Mouse (Mus musculus): Measurements from ENCODE around the gene Fstl5. TPM values are rescaled to one million over a fixed set of nuclear protein-coding genes. Genes with fewer than 3 reads are reported as not detected.
A peak's percentile ranks its signal among the peaks of the same experiment; 100 is the strongest.

Gene Fstl5
- 13.2 and 17.1 TPM in 2 replicates for polyA plus RNA-seq (2014; fragmentation: Nextera tagmentation; extraction: Ambion mirVana)

DNA sequence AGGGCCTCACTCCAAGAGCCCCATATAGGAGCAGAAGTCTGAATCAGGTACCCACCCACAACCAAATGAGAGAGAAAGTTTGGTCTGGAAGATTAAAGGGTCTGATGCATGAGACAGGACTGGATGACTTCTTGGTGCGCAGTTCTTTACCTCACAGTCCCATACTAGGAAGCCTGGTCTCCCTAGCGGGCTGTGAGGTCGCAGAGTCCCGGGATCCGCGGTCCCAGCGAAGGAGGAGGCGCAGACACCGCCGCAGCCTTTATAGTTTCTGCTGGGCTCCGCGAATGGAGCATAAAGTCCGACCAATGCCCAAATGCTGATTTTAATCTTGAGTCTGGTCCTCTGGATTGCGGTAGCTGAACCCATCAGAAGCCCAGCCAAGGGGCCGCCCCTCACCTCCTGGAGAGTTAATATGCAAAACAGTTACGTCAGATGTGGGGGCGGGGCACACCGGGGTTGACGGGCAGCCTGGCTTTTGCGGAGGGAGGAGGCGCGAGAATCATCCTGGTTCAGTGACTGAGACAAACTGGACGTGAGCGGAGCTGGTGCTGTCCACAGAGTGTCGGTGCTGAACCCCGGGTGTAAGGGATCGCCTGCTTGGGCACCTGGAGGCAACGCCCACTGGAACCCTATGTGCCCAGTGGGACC is at the start of gene Fstl5:
TSS of gene Fstl5 (plus strand) at position 211 of the 648 bp plus-strand sequence.
- Histone ChIP-seq H3K9ac (ENCODE audit: low read depth, low read length) (0 out of 2 replicates have a peak within 1 kb of the TSS, but pooled peaks have one; percentile 41), H3K27me3 (replicated peaks; ENCODE audit: control insufficient read depth, insufficient read depth, low read length) (no peaks in the 10 kb centered on the region), H3K4me1 (ENCODE audit: control insufficient read depth, insufficient read depth, low read length) (no peaks in the 10 kb centered on the region; the same call in 1 of the 2 replicates), H3K9me3 (ENCODE audit: control insufficient read depth, low read length) (no peaks in the 10 kb centered on the region), H3K36me3 (ENCODE audit: control insufficient read depth, insufficient read depth, low read length) (no peaks in the 10 kb centered on the region), H3K4me2 (ENCODE audit: low read depth, low read length) (peak within 1 kb of the TSS; percentile 69), H3K27ac (replicated peaks; ENCODE audit: low read depth, low read length) (no peak within 1 kb of the TSS), H3K4me3 (ENCODE audit: low read depth, low read length) (peak within 1 kb of the TSS; percentile 31)
- peak; percentile 83 for ATAC-seq (ENCODE audit: low read depth)
- WGBS: under 1% methylated on average over 27 of the region's 28 CpGs
- DNase-seq (ENCODE audit: low spot score): peak; percentile 91

DNA sequence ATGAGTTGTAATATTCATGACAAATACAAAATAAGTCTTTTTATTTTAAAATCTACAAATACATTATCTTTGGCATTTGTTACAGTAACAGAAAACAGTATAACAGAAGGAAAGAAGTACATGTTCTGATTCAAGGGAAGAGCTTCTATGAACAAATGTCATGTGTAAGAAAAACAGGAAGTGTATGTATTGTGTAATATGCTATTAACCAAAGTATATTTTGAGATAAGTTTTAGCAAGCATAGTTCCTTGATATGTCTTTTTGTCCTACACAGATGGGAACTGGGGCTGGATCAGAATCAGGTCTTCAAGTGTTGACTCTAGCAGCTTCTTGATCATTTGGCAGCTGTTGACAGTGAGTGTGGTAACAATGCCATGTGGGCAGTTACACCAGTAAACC is 48.5 kb upstream of the Fstl5 start:
- H3K27me3 ChIP-seq (replicated peaks; ENCODE audit: control insufficient read depth, insufficient read depth, low read length): no peaks in the 10 kb centered on the region
- no peak overlapping the region for H3K4me3 ChIP-seq (ENCODE audit: low read depth, low read length)
- no peak overlapping the region for H3K4me2 ChIP-seq (ENCODE audit: low read depth, low read length)
- no peak for DNase-seq (ENCODE audit: low spot score)
- ATAC-seq (ENCODE audit: low read depth): no peak
- no peak overlapping the region for H3K27ac ChIP-seq (replicated peaks; ENCODE audit: low read depth, low read length)
- H3K9ac ChIP-seq (ENCODE audit: low read depth, low read length): no peak overlapping the region
- no peaks in the 10 kb centered on the region for H3K9me3 ChIP-seq (ENCODE audit: control insufficient read depth, low read length)
- H3K4me1 ChIP-seq (ENCODE audit: control insufficient read depth, insufficient read depth, low read length): no peaks in the 10 kb centered on the region
- no peaks in the 10 kb centered on the region for H3K36me3 ChIP-seq (ENCODE audit: control insufficient read depth, insufficient read depth, low read length)

DNA sequence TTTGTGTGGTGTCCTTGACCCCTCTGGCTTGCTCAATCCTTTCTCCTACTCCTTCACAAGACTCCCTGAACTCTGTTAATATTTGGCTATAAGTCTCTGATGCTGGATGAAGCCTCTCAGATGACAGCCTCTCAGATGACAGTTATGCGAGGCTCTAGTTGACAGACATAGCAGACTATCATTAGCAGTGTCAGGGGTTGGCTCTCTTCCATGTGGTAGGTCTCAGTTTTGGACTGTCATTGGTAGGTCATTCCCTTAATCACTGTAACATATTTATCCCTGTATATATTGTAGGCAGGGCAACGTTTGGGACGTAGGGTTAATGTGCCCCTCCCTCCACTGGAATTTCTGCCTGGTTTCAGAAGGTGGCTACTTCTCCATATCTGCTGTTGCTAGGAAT is 22.9 kb upstream of the Fstl5 start:
- 75% methylated on average over 3 of the region's 3 CpGs for WGBS
- Histone ChIP-seq H3K4me1 (ENCODE audit: control insufficient read depth, insufficient read depth, low read length) (no peaks in the 10 kb centered on the region), H3K9me3 (ENCODE audit: control insufficient read depth, low read length) (no peaks in the 10 kb centered on the region), H3K27me3 (replicated peaks; ENCODE audit: control insufficient read depth, insufficient read depth, low read length) (no peaks in the 10 kb centered on the region), H3K4me2 (ENCODE audit: low read depth, low read length) (no peak overlapping the region), H3K27ac (replicated peaks; ENCODE audit: low read depth, low read length) (no peak overlapping the region), H3K9ac (ENCODE audit: low read depth, low read length) (no peak overlapping the region), H3K4me3 (ENCODE audit: low read depth, low read length) (no peak overlapping the region), H3K36me3 (ENCODE audit: control insufficient read depth, insufficient read depth, low read length) (no peaks in the 10 kb centered on the region)
- no peak for ATAC-seq (ENCODE audit: low read depth)
- DNase-seq (ENCODE audit: low spot score): no peak

DNA sequence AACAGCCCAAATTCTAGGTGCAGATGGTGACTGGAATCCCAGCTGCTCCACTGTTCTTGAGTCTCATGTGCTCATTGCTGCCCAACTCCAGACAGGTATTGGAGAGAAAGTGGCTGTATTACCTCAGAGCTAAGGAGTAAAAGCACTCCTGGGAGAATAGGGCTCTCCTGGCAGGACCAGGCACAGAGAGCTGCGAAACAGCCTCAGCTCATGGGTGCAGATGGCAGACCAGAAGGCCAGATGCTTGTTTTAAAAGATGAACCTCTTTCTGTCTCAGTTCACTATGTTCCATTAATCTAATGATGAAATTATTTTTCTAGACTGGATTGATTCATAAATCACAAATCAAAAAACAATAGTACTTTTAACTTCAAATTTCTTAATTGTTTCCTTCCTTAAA is 12.1 kb upstream of the Fstl5 start:
- no peaks in the 10 kb centered on the region for H3K36me3 ChIP-seq (ENCODE audit: control insufficient read depth, insufficient read depth, low read length)
- ATAC-seq (ENCODE audit: low read depth): no peak
- no peaks in the 10 kb centered on the region for H3K27me3 ChIP-seq (replicated peaks; ENCODE audit: control insufficient read depth, insufficient read depth, low read length)
- no peak overlapping the region for H3K4me3 ChIP-seq (ENCODE audit: low read depth, low read length)
- WGBS: 71% methylated on average over 1 of the region's 1 CpGs
- H3K9ac ChIP-seq (ENCODE audit: low read depth, low read length): no peak overlapping the region
- no peak overlapping the region for H3K27ac ChIP-seq (replicated peaks; ENCODE audit: low read depth, low read length)
- H3K9me3 ChIP-seq (ENCODE audit: control insufficient read depth, low read length): no peaks in the 10 kb centered on the region
- no peak overlapping the region for H3K4me2 ChIP-seq (ENCODE audit: low read depth, low read length)
- no peaks in the 10 kb centered on the region for H3K4me1 ChIP-seq (ENCODE audit: control insufficient read depth, insufficient read depth, low read length)
- no peak for DNase-seq (ENCODE audit: low spot score)

DNA sequence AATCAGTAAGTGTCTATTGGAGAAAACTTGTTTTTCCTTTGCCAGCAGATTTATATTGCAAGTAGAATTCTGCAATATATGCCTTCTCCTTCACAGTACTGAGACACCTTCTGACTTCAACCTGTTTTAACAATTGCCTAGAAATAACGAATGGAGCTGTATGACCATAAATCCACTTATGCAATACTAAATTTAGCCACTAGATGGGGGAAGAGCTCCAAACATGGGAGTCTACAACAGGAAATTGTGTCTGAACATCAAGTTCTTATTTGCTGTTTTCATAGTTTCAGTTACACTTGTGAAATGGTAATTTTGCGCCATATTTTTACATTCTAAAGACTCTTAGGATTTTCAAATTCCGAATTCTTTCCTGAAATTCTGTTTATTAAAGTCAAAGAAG is 6.2 kb upstream of the Fstl5 start:
- DNase-seq (ENCODE audit: low spot score): peak; percentile 84
- Histone ChIP-seq H3K4me1 (ENCODE audit: control insufficient read depth, insufficient read depth, low read length) (no peaks in the 10 kb centered on the region), H3K9me3 (ENCODE audit: control insufficient read depth, low read length) (no peaks in the 10 kb centered on the region), H3K9ac (ENCODE audit: low read depth, low read length) (no peak overlapping the region), H3K27ac (replicated peaks; ENCODE audit: low read depth, low read length) (no peak overlapping the region), H3K4me3 (ENCODE audit: low read depth, low read length) (no peak overlapping the region), H3K36me3 (ENCODE audit: control insufficient read depth, insufficient read depth, low read length) (no peaks in the 10 kb centered on the region), H3K27me3 (replicated peaks; ENCODE audit: control insufficient read depth, insufficient read depth, low read length) (no peaks in the 10 kb centered on the region), H3K4me2 (ENCODE audit: low read depth, low read length) (no peak overlapping the region)
- 2% methylated on average over 3 of the region's 3 CpGs for WGBS
- no peak for ATAC-seq (ENCODE audit: low read depth)

DNA sequence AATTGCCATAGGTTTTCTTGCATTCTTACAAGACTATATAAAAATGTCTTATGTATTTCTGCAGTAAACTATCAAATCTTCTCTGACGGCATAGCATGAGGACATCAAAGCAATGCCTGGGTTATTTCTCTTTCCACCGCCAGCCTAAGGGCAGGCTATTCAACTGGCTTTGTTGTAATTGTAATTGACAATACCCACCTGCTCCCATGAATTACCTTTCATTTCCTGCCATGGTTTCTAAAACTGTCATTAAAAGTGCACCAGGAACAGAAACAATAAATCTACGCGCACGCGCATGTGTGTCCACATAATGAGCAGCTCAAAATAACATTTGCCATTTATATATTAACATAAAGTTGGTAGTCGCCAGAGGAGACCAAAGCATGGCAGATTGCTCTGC is 1.2 kb upstream of the Fstl5 start:
- 69% methylated on average over 7 of the region's 7 CpGs for WGBS
- Histone ChIP-seq H3K27ac (replicated peaks; ENCODE audit: low read depth, low read length) (no peak overlapping the region), H3K4me3 (ENCODE audit: low read depth, low read length) (no peak overlapping the region), H3K36me3 (ENCODE audit: control insufficient read depth, insufficient read depth, low read length) (no peaks in the 10 kb centered on the region), H3K4me2 (ENCODE audit: low read depth, low read length) (no peak overlapping the region), H3K4me1 (ENCODE audit: control insufficient read depth, insufficient read depth, low read length) (no peaks in the 10 kb centered on the region; the same call in 1 of the 2 replicates), H3K27me3 (replicated peaks; ENCODE audit: control insufficient read depth, insufficient read depth, low read length) (no peaks in the 10 kb centered on the region), H3K9ac (ENCODE audit: low read depth, low read length) (no peak overlapping the region), H3K9me3 (ENCODE audit: control insufficient read depth, low read length) (no peaks in the 10 kb centered on the region)
- DNase-seq (ENCODE audit: low spot score) (no peak), ATAC-seq (ENCODE audit: low read depth) (no peak)

DNA sequence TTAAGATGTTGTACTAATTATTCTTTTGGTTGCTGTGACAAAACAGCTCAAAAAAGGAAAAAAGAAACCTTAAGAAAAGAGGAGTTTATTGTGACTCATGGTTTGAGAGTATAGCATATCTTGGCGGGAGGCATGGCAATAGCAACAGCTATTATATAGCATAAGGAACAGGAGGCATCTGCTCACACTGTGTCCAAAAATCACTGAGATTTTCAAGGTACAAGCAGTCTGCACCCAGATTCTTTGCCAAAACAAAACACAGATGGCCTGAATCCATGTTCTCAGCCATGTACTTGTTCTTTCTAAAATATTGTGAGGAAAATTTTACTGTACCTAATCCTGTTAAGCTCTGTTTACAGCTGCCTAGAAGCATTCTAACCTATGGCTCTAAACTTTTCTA is 66.4 kb downstream of the Fstl5 start:
- no peaks in the 10 kb centered on the region for H3K36me3 ChIP-seq (ENCODE audit: control insufficient read depth, insufficient read depth, low read length)
- H3K9me3 ChIP-seq (ENCODE audit: control insufficient read depth, low read length): no peaks in the 10 kb centered on the region
- no peaks in the 10 kb centered on the region for H3K27me3 ChIP-seq (replicated peaks; ENCODE audit: control insufficient read depth, insufficient read depth, low read length)
- no peak overlapping the region for H3K4me3 ChIP-seq (ENCODE audit: low read depth, low read length)
- WGBS: 92% methylated on average over 1 of the region's 1 CpGs
- H3K4me2 ChIP-seq (ENCODE audit: low read depth, low read length): no peak overlapping the region
- no peak for ATAC-seq (ENCODE audit: low read depth)
- no peaks in the 10 kb centered on the region for H3K4me1 ChIP-seq (ENCODE audit: control insufficient read depth, insufficient read depth, low read length)
- H3K9ac ChIP-seq (ENCODE audit: low read depth, low read length): no peak overlapping the region
- DNase-seq (ENCODE audit: low spot score): no peak
- no peak overlapping the region for H3K27ac ChIP-seq (replicated peaks; ENCODE audit: low read depth, low read length)

DNA sequence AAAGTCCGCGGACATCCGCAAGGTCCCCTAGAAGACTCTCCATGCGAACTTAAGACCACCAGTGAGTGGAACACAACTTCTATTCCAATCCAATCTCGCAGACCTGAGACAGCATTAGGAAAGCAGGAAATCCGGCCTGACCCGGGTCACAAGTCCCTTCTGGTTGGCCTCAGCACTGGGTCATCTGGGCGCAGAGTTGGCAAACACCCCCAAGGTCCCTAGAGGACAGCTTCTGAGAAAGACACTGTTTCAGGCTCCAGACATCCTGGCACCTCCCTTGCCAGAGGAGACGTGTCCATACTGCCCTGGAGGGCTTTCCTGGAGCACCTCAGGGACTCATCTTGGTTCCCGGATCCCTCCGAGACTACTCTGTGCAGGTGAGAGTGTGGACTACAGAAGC is 73.8 kb downstream of the Fstl5 start:
- DNase-seq (ENCODE audit: low spot score) (no peak), ATAC-seq (ENCODE audit: low read depth) (no peak)
- Histone ChIP-seq H3K27me3 (replicated peaks; ENCODE audit: control insufficient read depth, insufficient read depth, low read length) (no peaks in the 10 kb centered on the region), H3K9ac (ENCODE audit: low read depth, low read length) (no peak overlapping the region), H3K4me1 (ENCODE audit: control insufficient read depth, insufficient read depth, low read length) (no peaks in the 10 kb centered on the region), H3K36me3 (ENCODE audit: control insufficient read depth, insufficient read depth, low read length) (no peaks in the 10 kb centered on the region), H3K27ac (replicated peaks; ENCODE audit: low read depth, low read length) (no peak overlapping the region), H3K4me3 (ENCODE audit: low read depth, low read length) (no peak overlapping the region), H3K9me3 (ENCODE audit: control insufficient read depth, low read length) (no peaks in the 10 kb centered on the region), H3K4me2 (ENCODE audit: low read depth, low read length) (no peak overlapping the region)
- WGBS: 89% methylated on average over 11 of the region's 11 CpGs

DNA sequence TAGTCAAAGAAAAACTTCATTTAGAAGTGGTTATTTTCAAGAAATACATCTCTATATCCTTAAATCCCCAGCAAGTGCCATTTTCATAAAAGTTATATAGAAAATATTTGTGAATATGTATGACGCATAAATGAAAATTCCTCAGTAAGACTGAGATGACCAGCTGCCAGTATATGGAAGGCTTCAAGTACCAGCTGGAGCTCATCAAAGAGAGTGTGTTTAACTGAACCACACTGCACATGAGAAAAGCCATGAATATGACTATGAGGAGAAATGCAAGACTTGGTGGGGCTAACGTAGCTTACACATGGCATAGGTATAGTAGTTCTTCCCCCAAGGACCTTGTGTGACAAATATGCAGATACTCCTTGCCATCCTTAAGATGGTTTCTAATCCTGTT is 164.8 kb downstream of the Fstl5 start:
- DNase-seq (ENCODE audit: low spot score): no peak
- H3K4me3 ChIP-seq (ENCODE audit: low read depth, low read length): no peak overlapping the region
- H3K9ac ChIP-seq (ENCODE audit: low read depth, low read length): no peak overlapping the region
- H3K27ac ChIP-seq (replicated peaks; ENCODE audit: low read depth, low read length): no peak overlapping the region
- WGBS: 85% methylated on average over 2 of the region's 2 CpGs
- H3K9me3 ChIP-seq (ENCODE audit: control insufficient read depth, low read length): no peaks in the 10 kb centered on the region
- H3K36me3 ChIP-seq (ENCODE audit: control insufficient read depth, insufficient read depth, low read length): no peaks in the 10 kb centered on the region
- ATAC-seq (ENCODE audit: low read depth): no peak
- H3K4me2 ChIP-seq (ENCODE audit: low read depth, low read length): no peak overlapping the region
- H3K27me3 ChIP-seq (replicated peaks; ENCODE audit: control insufficient read depth, insufficient read depth, low read length): no peaks in the 10 kb centered on the region
- no peaks in the 10 kb centered on the region for H3K4me1 ChIP-seq (ENCODE audit: control insufficient read depth, insufficient read depth, low read length)

Data from embryonic facial prominence, embryonic 14.5 days (tissue).